Mouse (Mus musculus): ENCODE data around the gene Eps8.

Gene Eps8

GRCm38 (mm10) chr6:137638834-137639567 lies 15.7 kb downstream of the Eps8 start:
- CTCF ChIA-PET = no interaction called here
- POLR2A ChIA-PET = no interaction called here

DNA sequence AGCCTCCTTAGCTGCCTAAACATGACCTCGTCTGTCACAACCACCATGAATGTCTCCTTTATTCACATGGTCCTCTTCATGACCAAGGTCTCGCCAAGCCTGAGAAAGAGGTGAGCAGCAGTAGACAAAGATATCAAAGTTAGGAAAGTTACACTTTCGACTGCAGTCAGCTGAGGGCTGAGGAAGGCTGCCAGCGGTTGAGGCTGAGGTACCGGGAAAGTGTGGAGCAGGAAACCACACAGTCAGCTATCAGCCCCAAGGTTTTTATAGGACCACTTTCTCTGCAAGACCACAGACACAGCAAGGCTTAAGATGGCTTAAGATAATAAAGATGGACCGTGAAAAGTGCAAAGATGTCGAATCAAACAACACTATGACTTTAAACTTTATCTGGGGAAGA lies 17.2 kb downstream of the Eps8 start:
- ChIA-PET CTCF (interaction anchor here in 1 of 4 experiments (0.5 kb wide), 1 partner anchor 118 kb away, joined by 5 read pairs; no protein-coding TSS in a partner anchor), POLR2A (interaction anchor here in 1 of 4 experiments (1.6 kb wide), 1 partner anchor 9 kb away, joined by 6 read pairs; no protein-coding TSS in a partner anchor)

DNA sequence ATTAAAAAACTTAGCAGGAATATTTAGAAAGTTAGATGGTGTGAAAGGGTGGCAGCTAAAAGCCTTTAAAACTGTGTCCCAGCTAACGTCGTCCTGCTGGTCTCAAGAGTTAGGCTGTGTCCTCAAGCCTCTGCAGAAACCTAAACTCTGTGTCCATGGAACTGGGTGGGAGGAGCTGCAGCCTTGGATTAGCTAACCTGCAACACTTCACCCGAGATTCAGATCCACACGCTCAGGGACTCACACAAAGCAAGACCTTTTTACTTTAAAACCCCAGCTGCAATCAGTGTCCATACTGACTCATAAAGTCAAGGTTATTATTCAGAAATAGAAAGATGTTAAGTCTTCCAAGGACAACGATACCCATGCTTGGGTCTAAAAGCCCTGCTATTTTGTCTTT lies 18.5 kb downstream of the Eps8 start:
- ChIA-PET POLR2A (interaction anchor here in 1 of 4 experiments (0.9 to 1.6 kb wide), 2 partner anchors 10 to 19 kb away, joined by 3 to 6 read pairs; partner anchors contain the start of gene Eps8), CTCF (interaction anchor here in 1 of 4 experiments (0.6 kb wide), 1 partner anchor 22 kb away, joined by 8 read pairs; no protein-coding TSS in a partner anchor)

DNA sequence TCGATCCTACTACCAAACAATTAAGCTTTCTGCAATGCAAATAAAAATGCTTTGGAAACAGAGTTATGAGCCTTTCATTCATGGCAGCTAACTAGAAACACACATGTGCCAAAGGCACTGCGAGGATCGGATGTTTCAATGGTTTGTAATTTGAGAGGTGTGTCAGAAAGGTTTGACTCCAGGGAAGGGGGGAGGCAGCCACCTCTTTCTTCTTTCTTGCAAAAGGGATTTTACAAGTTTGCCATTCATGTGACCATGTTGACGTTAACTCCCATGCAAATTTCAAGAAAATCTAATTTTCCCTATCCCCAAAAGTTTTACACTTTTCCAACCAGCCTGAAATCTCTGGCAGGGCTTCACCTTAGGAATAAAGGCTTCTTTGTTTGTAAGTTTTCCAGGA lies 21.1 kb downstream of the Eps8 start:
- ChIA-PET CTCF (no interaction called here), POLR2A (interaction anchor here in 1 of 4 experiments (1.9 kb wide), 1 partner anchor 13 kb away, joined by 5 read pairs; no protein-coding TSS in a partner anchor)

DNA sequence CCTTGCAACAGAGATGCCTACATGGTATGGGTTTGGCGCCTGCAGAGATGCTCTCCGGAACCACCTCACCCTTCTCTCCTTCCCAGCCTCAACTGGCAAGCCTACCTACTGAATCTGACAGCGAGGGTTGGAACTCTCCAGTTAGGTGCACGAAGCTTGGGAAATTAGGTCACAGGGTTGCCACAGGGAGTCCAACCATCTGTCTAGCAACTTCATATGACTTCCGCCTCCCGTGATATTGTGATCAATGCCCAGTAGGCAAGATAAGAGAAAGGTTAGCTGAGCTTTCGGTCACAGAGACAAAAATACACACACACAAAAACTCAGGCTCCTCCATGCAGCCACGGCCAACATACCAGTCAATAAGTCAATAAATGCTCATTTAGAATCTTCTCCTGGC lies 21.6 kb downstream of the Eps8 start:
- CTCF ChIA-PET = no interaction called here

GRCm38 (mm10) chr6:137630387-137630786 lies 24.3 kb downstream of the Eps8 start:
- CTCF ChIA-PET = interaction anchor here in 2 of 4 experiments (0.6 to 0.7 kb wide), 2 partner anchors 163 to 175 kb away, joined by 4 to 14 read pairs; no protein-coding TSS in a partner anchor

More for the DNA sequence above, 21.6 kb downstream of the Eps8 start:
- POLR2A ChIA-PET = interaction anchor here in 3 of 4 experiments (0.6 to 1.9 kb wide), 3 partner anchors 13 to 1084 kb away, joined by 4 to 5 read pairs (median 4); no protein-coding TSS in a partner anchor

DNA sequence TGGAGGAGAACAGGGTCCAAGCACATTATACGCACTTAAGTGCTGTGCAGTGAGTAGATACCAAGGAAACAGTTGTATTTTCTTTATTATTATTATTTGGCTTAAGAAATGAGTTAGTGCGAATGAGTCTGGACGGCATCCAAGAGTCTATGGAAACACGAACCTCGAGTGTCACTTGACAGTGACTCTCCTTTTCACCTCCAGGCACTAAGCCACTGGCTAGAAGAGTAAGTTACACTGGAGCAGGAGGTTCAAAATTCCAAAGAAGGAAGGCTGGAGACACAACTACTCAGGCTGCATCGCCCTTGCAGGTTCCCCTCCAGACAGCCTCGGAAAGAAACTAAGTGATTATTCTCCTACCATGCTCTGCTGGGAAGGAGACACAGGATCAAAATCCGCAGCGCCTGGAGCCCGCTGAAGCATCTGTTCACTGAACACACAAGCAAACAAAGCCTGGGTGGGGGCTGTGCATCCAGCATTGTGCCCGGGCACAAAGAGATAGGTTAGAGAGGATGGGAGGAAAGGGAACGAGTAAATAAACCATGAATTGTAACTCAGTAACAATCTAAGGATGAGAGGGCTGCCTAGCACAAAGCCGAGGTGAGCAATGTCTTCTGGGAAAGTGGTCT lies 25.0 kb downstream of the Eps8 start:
- ChIA-PET CTCF (interaction anchor here in 1 of 4 experiments (0.7 kb wide), 1 partner anchor 162 kb away, joined by 4 read pairs; no protein-coding TSS in a partner anchor), POLR2A (interaction anchor here in 1 of 4 experiments (0.7 kb wide), 2 partner anchors 12 to 75 kb away, joined by 3 read pairs; no protein-coding TSS in a partner anchor)

More at GRCm38 (mm10) chr6:137630387-137630786, 24.3 kb downstream of the Eps8 start:
- POLR2A ChIA-PET = interaction anchor here in 2 of 4 experiments (0.6 to 0.7 kb wide), 3 partner anchors 11 to 823 kb away, joined by 3 read pairs; no protein-coding TSS in a partner anchor

DNA sequence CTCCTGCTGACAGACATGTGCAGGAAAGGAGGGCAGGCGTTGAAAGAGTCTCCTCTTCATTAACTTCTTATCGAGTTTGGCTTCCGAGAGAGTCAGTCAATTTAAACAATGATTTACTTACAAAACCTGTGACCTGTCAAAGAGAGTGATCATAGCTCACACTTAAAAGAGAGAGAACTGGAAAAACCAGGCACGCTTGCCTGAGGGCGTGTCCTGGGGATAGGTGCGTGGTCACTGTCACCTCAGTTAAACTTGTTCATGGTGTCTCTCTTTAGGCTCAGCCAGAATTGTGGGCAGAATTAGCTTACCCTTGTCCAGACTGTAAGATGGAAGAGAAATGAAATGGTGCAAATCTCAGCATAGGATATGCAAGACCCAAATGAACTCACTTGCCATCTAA lies 26.0 kb downstream of the Eps8 start:
- ChIA-PET CTCF (no interaction called here), POLR2A (no interaction called here)

GRCm38 (mm10) chr6:137621021-137621420 lies 33.7 kb downstream of the Eps8 start:
- POLR2A ChIA-PET = interaction anchor here in 1 of 4 experiments (0.7 kb wide), 1 partner anchor 1268 kb away, joined by 3 read pairs; no protein-coding TSS in a partner anchor

GRCm38 (mm10) chr6:137613903-137614302 lies 40.8 kb downstream of the Eps8 start:
- ChIA-PET POLR2A (interaction anchor here in 2 of 4 experiments (0.7 to 1.7 kb wide), 2 partner anchors 10 to 139 kb away, joined by 4 read pairs; no protein-coding TSS in a partner anchor), CTCF (no interaction called here)

More at GRCm38 (mm10) chr6:137621021-137621420, 33.7 kb downstream of the Eps8 start:
- CTCF ChIA-PET = no interaction called here

- ChIA-PET CTCF (no interaction called here), POLR2A (no interaction called here)
These were observed 42.6 kb downstream of the Eps8 start for GRCm38 (mm10) chr6:137612071-137612547.

DNA sequence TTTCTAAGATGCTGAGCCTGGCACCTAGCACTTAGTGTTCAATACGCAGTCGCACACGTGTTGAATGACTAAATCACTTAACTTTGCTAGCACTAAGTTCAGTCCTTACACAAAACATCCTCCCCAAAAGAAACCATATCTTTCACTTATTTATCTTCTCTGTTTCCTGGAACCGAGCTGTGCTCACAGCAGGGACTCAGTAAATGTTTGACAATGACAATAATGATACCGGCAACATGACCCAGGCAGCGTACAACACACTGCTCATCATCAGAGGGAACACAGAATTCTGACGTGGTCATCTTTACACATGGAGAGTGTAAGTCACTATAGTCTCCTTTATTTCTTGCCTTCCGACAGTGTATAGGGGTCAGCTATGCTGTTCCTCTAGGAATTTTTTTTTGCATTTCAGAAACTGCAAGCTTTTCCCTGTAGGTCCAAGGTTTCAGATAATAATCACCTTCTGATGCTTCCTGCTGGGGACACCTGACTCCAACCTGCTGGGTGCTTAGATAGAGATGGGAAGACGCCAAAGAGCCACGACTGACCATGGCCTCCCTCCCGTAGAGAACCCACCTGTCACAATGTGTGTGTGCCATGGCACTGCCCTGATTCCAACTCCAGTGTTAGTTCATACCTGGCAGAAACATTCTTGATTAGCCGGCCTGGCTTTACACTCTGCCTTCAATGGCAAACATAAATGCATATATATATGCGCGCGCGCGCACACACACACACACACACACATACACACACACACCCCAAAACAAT lies 46.3 kb downstream of the Eps8 start:
- CTCF ChIA-PET = no interaction called here

GRCm38 (mm10) chr6:137606541-137606940 lies 48.1 kb downstream of the Eps8 start:
- ChIA-PET POLR2A (no interaction called here), CTCF (interaction anchor here in 1 of 4 experiments (0.7 kb wide), 1 partner anchor 1720 kb away, joined by 4 read pairs; no protein-coding TSS in a partner anchor)

More for the DNA sequence above, 46.3 kb downstream of the Eps8 start:
- POLR2A ChIA-PET = no interaction called here

DNA sequence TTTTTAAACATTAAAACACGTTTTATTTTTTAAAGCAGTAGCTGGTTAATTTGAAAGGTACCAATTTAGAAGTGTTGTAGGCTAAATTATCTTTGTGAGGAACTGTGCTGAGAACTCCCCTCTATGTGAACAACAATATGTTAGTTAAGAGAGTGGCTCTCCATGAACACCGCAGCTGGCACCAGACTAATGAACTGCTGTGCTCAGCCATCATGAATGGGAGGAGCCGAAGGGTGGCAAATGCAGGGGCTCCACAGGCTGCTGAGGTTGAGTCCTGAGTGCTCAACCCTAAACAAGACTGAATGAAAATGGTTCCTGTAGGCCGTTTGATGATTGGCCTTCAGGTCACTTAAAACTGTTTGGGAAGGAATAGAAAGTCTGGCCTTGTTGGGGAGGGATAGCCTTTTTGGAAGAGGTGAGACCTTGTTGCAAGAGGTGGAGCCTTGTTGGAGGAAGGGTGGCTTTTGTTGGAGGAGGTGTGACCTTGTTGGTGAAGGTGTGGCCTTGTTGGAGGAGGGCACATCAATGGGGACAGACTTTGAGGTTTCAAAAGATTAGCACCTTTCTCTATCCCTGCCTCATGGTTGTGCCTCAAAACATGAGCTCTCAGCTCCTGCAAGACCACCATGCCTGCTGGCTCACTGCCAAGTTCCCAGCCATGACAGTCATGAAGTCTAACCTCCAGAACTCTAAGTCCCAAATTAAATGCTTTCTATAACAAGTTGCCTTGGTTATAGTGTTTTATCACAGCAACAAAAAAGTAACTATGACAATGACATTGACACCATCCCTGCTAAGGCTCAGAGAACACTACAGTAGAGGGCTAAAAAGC lies 50.0 kb downstream of the Eps8 start:
- ChIA-PET CTCF (interaction anchor here in 1 of 4 experiments (0.6 kb wide), 1 partner anchor 617 kb away, joined by 3 read pairs; no protein-coding TSS in a partner anchor), POLR2A (interaction anchor here in 2 of 4 experiments (1.3 to 1.8 kb wide), 2 partner anchors 10 to 77 kb away, joined by 3 to 4 read pairs; no protein-coding TSS in a partner anchor)

DNA sequence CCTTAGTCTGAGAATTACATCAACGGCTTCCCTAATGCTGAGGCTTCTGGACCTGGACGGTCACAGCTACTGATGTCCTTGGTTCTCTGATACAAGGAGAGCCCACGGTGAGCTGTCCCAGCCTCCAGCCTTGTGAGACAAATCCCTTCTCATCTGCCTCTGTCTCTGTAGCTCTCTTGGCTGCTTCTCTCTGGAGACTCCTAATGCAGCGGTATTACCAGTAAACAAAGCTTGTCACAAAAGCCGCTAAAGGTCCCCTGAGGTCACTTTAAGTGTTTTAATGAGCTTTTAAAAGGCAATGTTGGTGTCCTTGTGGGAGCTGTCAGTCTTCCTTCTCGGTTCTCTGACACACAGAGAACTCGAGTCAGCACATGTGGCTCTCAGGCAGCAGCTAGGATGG lies 56.4 kb downstream of the Eps8 start:
- CTCF ChIA-PET = interaction anchor here in 1 of 4 experiments (0.7 kb wide), 1 partner anchor 23 kb away, joined by 3 read pairs; no protein-coding TSS in a partner anchor
- POLR2A ChIA-PET = interaction anchor here in 1 of 4 experiments (0.6 kb wide), 1 partner anchor 137 kb away, joined by 4 read pairs; the partner anchor contains the start of gene Strap

DNA sequence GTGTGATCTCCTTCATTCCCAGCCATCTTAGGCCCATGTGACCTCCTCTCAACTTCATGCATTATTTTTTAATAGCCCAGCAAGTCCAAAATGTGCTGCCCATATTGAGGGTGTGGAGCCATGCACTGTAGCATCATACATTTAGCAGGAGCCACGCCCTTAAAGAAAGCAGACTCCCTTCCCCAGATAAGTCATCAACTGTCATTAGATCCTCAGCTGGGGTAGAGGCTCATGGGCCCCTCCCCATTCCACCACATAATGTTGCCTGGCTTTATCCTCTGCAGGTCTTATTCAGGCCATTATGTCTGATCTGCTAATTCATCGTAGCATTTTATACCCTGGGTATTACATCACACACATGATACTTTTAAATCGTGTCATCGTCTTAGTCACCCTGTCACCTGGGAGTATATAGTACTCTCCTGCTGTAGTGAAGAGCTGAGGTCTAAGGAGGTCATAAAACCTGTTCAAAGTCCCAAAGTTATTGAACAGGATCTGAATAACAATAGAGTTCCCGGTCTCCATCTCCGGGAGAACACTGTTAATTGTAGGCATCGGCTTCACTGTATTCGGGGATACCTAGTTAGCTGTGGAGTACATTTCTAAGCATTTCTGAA lies 57.1 kb downstream of the Eps8 start:
- POLR2A ChIA-PET = interaction anchor here in 2 of 4 experiments (0.6 to 1.2 kb wide), 2 partner anchors 10 to 137 kb away, joined by 3 to 4 read pairs; partner anchors contain the start of gene Strap (in 1 of the 2)
- CTCF ChIA-PET = interaction anchor here in 1 of 4 experiments (0.7 kb wide), 1 partner anchor 22 kb away, joined by 3 read pairs; no protein-coding TSS in a partner anchor

DNA sequence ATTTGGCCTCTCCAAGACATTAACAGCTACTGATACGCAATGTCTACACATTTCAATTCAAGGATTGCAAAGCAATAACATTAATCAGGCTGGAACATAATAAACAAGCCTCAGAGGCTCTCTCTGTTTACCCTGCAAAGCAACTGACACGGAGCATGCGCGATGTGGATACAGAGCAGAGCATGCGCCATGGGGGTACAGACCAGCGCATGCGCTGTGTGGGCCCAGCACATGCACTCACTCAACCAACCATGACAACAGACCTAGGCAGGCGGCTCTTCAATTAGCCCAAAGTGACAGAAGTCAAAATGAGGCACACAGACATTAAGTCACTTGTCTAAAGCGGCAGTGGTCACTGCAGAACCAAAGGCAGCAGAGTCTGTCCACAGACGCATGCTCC lies 62.1 kb downstream of the Eps8 start:
- CTCF ChIA-PET = no interaction called here

More for the DNA sequence above, 62.1 kb downstream of the Eps8 start:
- POLR2A ChIA-PET = no interaction called here
